Mouse (Mus musculus): ENCODE measurements around the gene Agbl4. TPM values are rescaled to one million over a fixed set of nuclear protein-coding genes. Genes with fewer than 3 reads are reported as not detected.

Gene Agbl4
- polyA plus RNA-seq, 1 experiment: not detected

DNA sequence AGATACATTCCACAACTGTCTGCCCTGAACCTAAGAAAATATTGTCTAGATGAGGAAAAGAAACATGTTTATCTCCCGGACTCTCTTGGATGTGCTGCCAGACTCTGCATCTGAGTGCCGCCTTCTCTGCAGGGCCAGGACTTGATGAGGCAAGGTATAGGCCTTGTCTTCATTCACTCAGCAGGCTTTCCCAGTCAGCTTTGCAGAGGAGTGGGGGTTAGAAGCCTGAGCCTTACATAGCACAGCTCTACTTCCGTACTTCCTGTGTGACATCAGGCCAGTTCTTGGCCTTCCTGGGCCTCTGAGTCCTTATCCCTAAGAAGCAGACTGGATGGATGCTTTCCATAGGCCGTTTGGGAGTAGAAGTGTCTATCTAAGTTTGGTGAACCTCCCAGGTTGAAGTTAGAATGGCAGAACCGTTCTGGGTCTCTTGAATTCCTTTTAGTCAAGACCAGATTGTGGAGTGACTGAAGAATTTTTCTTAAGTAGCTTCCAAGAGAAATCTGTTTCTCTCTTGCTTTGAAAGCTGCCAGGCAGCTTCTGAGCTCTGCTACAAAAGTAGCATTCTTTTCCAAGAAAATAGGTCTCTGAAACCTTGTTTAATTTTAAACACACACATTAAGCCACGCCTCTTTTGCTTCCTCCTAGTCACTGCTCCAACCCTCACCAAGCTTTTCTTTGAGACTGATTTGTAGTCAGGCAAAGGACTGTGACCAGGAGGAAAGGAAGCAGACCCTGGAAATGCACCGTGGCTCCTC, 1052.2 kb downstream of the Agbl4 start:
- Histone ChIP-seq H3K36me3 (ENCODE audit: control insufficient read depth, insufficient read depth) (no peaks in the 10 kb centered on the region), H3K4me3 (ENCODE audit: insufficient read depth, poor library complexity, severe bottlenecking) (no peak overlapping the region), H3K79me2 (ENCODE audit: control insufficient read depth, insufficient read depth) (no peaks in the 10 kb centered on the region), H3ac (ENCODE audit: control insufficient read depth, insufficient read length, low read depth) (no peak overlapping the region), H3K27me3 (ENCODE audit: control insufficient read depth, insufficient read depth, insufficient read length) (no peaks in the 10 kb centered on the region), H3K79me3 (ENCODE audit: low read depth) (no peaks in the 10 kb centered on the region)
- no peak for TF ChIP-seq MYOD1 (IDR thresholded peaks at IDR 0.05; ENCODE audit: control insufficient read depth, insufficient read length, low read depth)
- TF ChIP-seq USF1 (IDR thresholded peaks at IDR 0.05; ENCODE audit: low read depth): no peak
- TF ChIP-seq CTCF (IDR thresholded peaks at IDR 0.05; ENCODE audit: control insufficient read depth, insufficient read depth, insufficient read length): no peak
- TF ChIP-seq MAX (IDR thresholded peaks at IDR 0.05): no peak
- no peak for TF ChIP-seq CEBPB (IDR thresholded peaks at IDR 0.05; ENCODE audit: low read depth)
- no peak for TF ChIP-seq MYOG (IDR thresholded peaks at IDR 0.05; ENCODE audit: control insufficient read depth, extremely low read depth, insufficient read length)

- Histone ChIP-seq H3K27me3 (ENCODE audit: control insufficient read depth, insufficient read depth, insufficient read length) (no peaks in the 10 kb centered on the region), H3K79me2 (ENCODE audit: control insufficient read depth, insufficient read depth) (no peaks in the 10 kb centered on the region), H3ac (ENCODE audit: control insufficient read depth, insufficient read length, low read depth) (no peak overlapping the region), H3K79me3 (ENCODE audit: low read depth) (no peaks in the 10 kb centered on the region), H3K4me3 (ENCODE audit: insufficient read depth, poor library complexity, severe bottlenecking) (no peak overlapping the region), H3K36me3 (ENCODE audit: control insufficient read depth, insufficient read depth) (no peaks in the 10 kb centered on the region)
- TF ChIP-seq CEBPB (IDR thresholded peaks at IDR 0.05; ENCODE audit: low read depth): no peak
- no peak for TF ChIP-seq FOSL1 (IDR thresholded peaks at IDR 0.05; ENCODE audit: insufficient read depth, low read length, poor library complexity, severe bottlenecking)
- no peak for TF ChIP-seq USF1 (IDR thresholded peaks at IDR 0.05; ENCODE audit: low read depth)
- no peak for TF ChIP-seq MAX (IDR thresholded peaks at IDR 0.05)
- TF ChIP-seq MYOG (IDR thresholded peaks at IDR 0.05; ENCODE audit: control insufficient read depth, extremely low read depth, insufficient read length): no peak
- TF ChIP-seq CTCF (IDR thresholded peaks at IDR 0.05; ENCODE audit: control insufficient read depth, insufficient read depth, insufficient read length): no peak
- no peak for TF ChIP-seq MYOD1 (IDR thresholded peaks at IDR 0.05; ENCODE audit: control insufficient read depth, insufficient read length, low read depth)
These were observed 1053.9 kb downstream of the Agbl4 start for GRCm38 (mm10) chr4:111451283-111451918.

DNA sequence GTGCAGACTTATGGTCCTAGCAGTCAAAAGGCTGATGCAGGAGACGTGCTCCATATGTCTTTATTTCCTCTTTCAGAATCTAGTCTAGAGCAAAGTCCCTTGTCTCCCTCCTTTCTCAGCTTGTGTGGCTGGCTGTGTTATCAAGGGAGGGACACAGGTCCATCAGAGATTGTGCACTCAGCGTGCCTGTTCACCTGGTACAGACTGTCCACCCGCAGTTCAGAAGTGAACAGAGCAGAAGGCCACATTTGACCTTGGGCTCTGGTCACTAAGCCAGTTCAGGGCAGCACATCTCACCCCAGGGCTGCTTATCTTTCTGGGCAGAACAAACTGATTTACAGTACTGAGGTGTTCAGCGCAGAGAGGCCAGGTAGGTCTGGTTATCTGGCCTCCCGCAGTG, 1054.7 kb downstream of the Agbl4 start:
- H3K36me3 ChIP-seq (ENCODE audit: control insufficient read depth, insufficient read depth): no peaks in the 10 kb centered on the region
- H3K79me2 ChIP-seq (ENCODE audit: control insufficient read depth, insufficient read depth): no peaks in the 10 kb centered on the region
- H3K27me3 ChIP-seq (ENCODE audit: control insufficient read depth, insufficient read depth, insufficient read length): no peaks in the 10 kb centered on the region
- H3K79me3 ChIP-seq (ENCODE audit: low read depth): no peaks in the 10 kb centered on the region
- TF ChIP-seq MYOG (IDR thresholded peaks at IDR 0.05; ENCODE audit: control insufficient read depth, extremely low read depth, insufficient read length): no peak
- no peak for TF ChIP-seq MYOD1 (IDR thresholded peaks at IDR 0.05; ENCODE audit: control insufficient read depth, insufficient read length, low read depth)
- TF ChIP-seq MAX (IDR thresholded peaks at IDR 0.05): no peak
- no peak for TF ChIP-seq CTCF (IDR thresholded peaks at IDR 0.05; ENCODE audit: control insufficient read depth, insufficient read depth, insufficient read length)
- no peak for TF ChIP-seq FOSL1 (IDR thresholded peaks at IDR 0.05; ENCODE audit: insufficient read depth, low read length, poor library complexity, severe bottlenecking)
- TF ChIP-seq USF1 (IDR thresholded peaks at IDR 0.05; ENCODE audit: low read depth): no peak
- TF ChIP-seq CEBPB (IDR thresholded peaks at IDR 0.05; ENCODE audit: low read depth): no peak
- no peak overlapping the region for H3ac ChIP-seq (ENCODE audit: control insufficient read depth, insufficient read length, low read depth)
- no peak overlapping the region for H3K4me3 ChIP-seq (ENCODE audit: insufficient read depth, poor library complexity, severe bottlenecking)

DNA sequence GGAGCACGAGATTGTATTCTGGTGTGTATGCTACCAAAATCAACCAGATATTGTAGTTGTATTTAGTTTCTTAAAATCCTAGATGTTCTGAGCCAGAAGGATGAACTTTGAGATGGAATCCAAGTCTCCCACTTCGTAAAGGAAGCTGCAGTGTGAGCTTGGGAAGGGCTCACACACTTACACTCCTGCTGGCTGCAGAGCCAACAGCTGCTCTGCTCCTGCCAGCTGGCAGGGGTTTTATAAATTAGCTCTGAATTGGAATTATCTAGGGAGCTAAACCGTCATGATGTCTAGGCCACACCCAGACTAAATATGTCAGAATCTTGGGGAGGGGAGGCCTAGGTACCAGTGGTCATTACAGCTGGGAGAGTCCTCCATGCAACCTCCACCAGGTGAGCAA, 1055.8 kb downstream of the Agbl4 start:
- H3K79me3 ChIP-seq (ENCODE audit: low read depth): no peaks in the 10 kb centered on the region

GRCm38 (mm10) chr4:111455621-111456020, 1058.2 kb downstream of the Agbl4 start:
- Histone ChIP-seq H3K4me3 (ENCODE audit: insufficient read depth, poor library complexity, severe bottlenecking) (no peak overlapping the region), H3K36me3 (ENCODE audit: control insufficient read depth, insufficient read depth) (no peaks in the 10 kb centered on the region), H3K79me3 (ENCODE audit: low read depth) (no peaks in the 10 kb centered on the region), H3K79me2 (ENCODE audit: control insufficient read depth, insufficient read depth) (no peaks in the 10 kb centered on the region), H3K27me3 (ENCODE audit: control insufficient read depth, insufficient read depth, insufficient read length) (no peaks in the 10 kb centered on the region), H3ac (ENCODE audit: control insufficient read depth, insufficient read length, low read depth) (no peak overlapping the region)
- no peak for TF ChIP-seq FOSL1 (IDR thresholded peaks at IDR 0.05; ENCODE audit: insufficient read depth, low read length, poor library complexity, severe bottlenecking)
- TF ChIP-seq CEBPB (IDR thresholded peaks at IDR 0.05; ENCODE audit: low read depth): no peak
- no peak for TF ChIP-seq CTCF (IDR thresholded peaks at IDR 0.05; ENCODE audit: control insufficient read depth, insufficient read depth, insufficient read length)

More for the DNA sequence above, 1055.8 kb downstream of the Agbl4 start:
- Histone ChIP-seq H3K4me3 (ENCODE audit: insufficient read depth, poor library complexity, severe bottlenecking) (no peak overlapping the region), H3K79me2 (ENCODE audit: control insufficient read depth, insufficient read depth) (no peaks in the 10 kb centered on the region), H3K36me3 (ENCODE audit: control insufficient read depth, insufficient read depth) (no peaks in the 10 kb centered on the region), H3K27me3 (ENCODE audit: control insufficient read depth, insufficient read depth, insufficient read length) (no peaks in the 10 kb centered on the region), H3ac (ENCODE audit: control insufficient read depth, insufficient read length, low read depth) (no peak overlapping the region)
- TF ChIP-seq MYOG (IDR thresholded peaks at IDR 0.05; ENCODE audit: control insufficient read depth, extremely low read depth, insufficient read length): no peak
- TF ChIP-seq MAX (IDR thresholded peaks at IDR 0.05): no peak
- no peak for TF ChIP-seq FOSL1 (IDR thresholded peaks at IDR 0.05; ENCODE audit: insufficient read depth, low read length, poor library complexity, severe bottlenecking)
- TF ChIP-seq MYOD1 (IDR thresholded peaks at IDR 0.05; ENCODE audit: control insufficient read depth, insufficient read length, low read depth): no peak
- no peak for TF ChIP-seq USF1 (IDR thresholded peaks at IDR 0.05; ENCODE audit: low read depth)
- TF ChIP-seq CTCF (IDR thresholded peaks at IDR 0.05; ENCODE audit: control insufficient read depth, insufficient read depth, insufficient read length): no peak
- TF ChIP-seq CEBPB (IDR thresholded peaks at IDR 0.05; ENCODE audit: low read depth): no peak

All from C2C12 (cell line).